Mouse (Mus musculus) E14TG2a.4 (cell line): ENCODE results near the gene Taf3.

ENCODE experiments used
- CTCF ChIP-seq: conservative IDR thresholded peaks from 2 replicates; pipeline ENCODE4 v1.5.1; 2014; ENCODE audit warnings: low read length
- NANOG ChIP-seq: IDR thresholded peaks from 2 replicates; pipeline ENCODE4 v1.6.1; 2014; ENCODE audit warnings: borderline replicate concordance, low read length, mixed read lengths

DNA sequence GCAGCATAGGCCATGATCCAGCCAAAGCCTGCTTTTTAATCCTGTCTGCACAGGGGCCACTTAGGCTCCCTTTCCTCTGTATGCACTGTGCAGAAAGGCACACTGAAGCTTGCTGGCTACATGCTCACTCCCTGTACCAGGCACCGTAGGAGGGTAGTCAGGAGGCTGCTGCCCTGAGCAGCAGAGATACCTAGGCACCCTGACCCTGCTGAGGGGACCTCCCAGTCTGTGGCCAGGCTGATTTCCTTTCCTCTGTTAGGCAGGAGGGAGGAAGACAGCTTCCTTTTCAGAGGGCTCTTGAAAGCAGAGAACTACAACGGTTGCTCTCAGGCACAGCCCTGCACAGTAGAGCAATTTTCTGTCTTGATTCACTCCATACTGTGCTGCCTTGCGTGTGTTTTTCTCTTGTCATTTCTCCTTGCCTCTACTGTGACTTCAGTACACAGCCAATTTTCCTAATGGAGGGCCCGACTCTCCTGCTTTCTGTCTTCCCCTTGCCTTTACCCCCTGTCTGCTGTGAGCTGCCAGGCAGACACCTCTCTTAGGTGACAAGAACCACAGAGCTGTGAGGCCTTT lies 177.2 kb downstream of the Taf3 start:
- TF ChIP-seq CTCF = no peak
- TF ChIP-seq NANOG = no peak
